Mouse (Mus musculus) thymus, adult 2 months (tissue): Measurements from ENCODE around the gene C530008M17Rik. TPM values are rescaled to one million over a fixed set of nuclear protein-coding genes. Genes with fewer than 3 reads are reported as not detected.
"Not testable (repeated sequence)": the region's sequence is repeated elsewhere in the genome, so short reads cannot be mapped to it uniquely, and the experiment has no call there.

ENCODE experiments used
- DNase-seq: peaks from one replicate; pipeline ENCODE4 v3.0.0; 2021
- H3K27ac ChIP-seq: fragments of 200-500 bp; 2 replicates; pipeline ENCODE4 v1.5.1; 2012; ENCODE audit warnings: low read length, control low read depth; ENCODE audit not compliant: control insufficient read depth, insufficient read depth
- H3K27me3 ChIP-seq: fragments of 200-500 bp; 2 replicates; pipeline ENCODE4 v1.6.1; 2012; ENCODE audit warnings: mild to moderate bottlenecking, low read length, moderate library complexity, mixed read lengths; ENCODE audit not compliant: control insufficient read depth, insufficient read depth
- H3K36me3 ChIP-seq: fragments of 200-500 bp; 2 replicates; pipeline ENCODE4 v1.6.1; 2012; ENCODE audit warnings: mild to moderate bottlenecking, low read length, moderate library complexity; ENCODE audit not compliant: control insufficient read depth, insufficient read depth
- H3K4me1 ChIP-seq: fragments of 200-500 bp; replicated peaks from 2 replicates; pipeline ENCODE4 v1.6.1; 2012; ENCODE audit warnings: low read length; ENCODE audit not compliant: control insufficient read depth, insufficient read depth
- H3K4me3 ChIP-seq: fragments of 200-500 bp; 2 replicates; pipeline ENCODE4 v1.5.1; 2012; ENCODE audit warnings: mild to moderate bottlenecking, low read length, control low read depth, moderate library complexity; ENCODE audit not compliant: control insufficient read depth, insufficient read depth
- CTCF ChIP-seq: fragments of 200-500 bp; IDR thresholded peaks from 2 replicates; pipeline ENCODE4 v1.5.1; 2012; ENCODE audit warnings: mild to moderate bottlenecking, control low read depth, low read length, moderate library complexity, borderline replicate concordance; ENCODE audit not compliant: control insufficient read depth, poor library complexity, insufficient read depth; ENCODE audit errors: extremely low read depth
- POLR2A ChIP-seq: fragments of 200-500 bp; IDR thresholded peaks from 2 replicates; pipeline ENCODE4 v1.6.1; 2012; ENCODE audit warnings: mild to moderate bottlenecking, low read length, control low read depth, moderate library complexity; ENCODE audit not compliant: control insufficient read depth, poor library complexity, insufficient read depth; ENCODE audit errors: extremely low read depth
- WGBS: fragments of 180-500 bp; shearing (Covaris S2); methylation state at CpG from one replicate; pipeline ENCODE4 v1.1.7; 2018; 5-methylcytosine and 5-hydroxymethylcytosine counted together
- polyA plus RNA-seq: library from polyadenylated mRNA; depleted of rRNA; stranded (reverse); fragments of >200 nt; gene quantifications from 2 replicates; pipeline ENCODE4 v1.2.3, GENCODE M21; 2012; rRNA removed

Gene C530008M17Rik
- polyA plus RNA-seq, 1 experiment, result 1.3 TPM

GRCm38 (mm10) chr5:76904713-76905404, 248.5 kb downstream of the C530008M17Rik start:
- Histone ChIP-seq H3K27ac (no peak overlapping the region), H3K27me3 (no peaks in the 10 kb centered on the region), H3K4me1 (0 out of 2 replicates have a peak, but pooled peaks cover 5% of the 10 kb centered on the region), H3K4me3 (peak overlapping the region; percentile 76), H3K36me3 (no peaks in the 10 kb centered on the region)
- WGBS, result under 1% methylated on average over 19 of the region's 19 CpGs
- peak; percentile 4 for DNase-seq
- TF ChIP-seq CTCF, result no peak
- TF ChIP-seq POLR2A, result no peak

DNA sequence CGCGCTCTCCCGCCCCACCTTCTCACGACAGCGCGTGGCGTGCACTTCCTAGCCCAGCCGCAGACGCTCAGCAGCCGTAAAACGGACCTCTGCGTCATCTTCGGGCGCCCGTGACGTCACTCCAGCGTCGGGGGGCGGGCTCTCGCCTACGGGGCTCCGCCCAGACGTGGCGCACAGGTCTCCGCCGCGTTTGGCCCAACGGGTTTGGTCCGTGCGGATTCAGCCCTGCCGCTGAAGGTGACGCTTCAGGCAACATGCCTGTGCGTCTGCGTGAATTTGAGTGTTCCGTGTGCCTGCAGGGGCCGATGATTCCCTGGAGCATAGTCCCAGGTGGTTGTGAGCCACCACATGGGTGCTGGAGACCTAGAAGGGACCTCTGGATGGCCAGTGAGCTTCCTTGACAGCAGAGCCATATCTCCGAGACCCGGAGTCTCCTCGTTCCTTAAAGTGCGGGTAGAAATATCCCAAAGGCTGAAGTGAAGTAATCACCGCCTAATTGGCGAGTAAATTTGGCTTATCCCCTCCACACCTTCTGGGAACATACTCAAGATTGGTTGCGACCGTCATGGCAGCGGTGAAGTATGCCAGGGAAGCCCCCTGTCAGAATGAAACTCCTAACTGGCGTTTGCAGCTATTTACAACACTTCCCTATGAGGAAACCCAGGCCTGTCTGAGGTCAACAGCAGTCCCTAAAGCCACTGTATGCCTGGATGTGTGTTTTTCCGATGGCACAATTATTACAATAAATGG, 249.3 kb downstream of the C530008M17Rik start, which contains the start of gene Aasdh:
Aasdh (minus strand) TSS at position 110 of the 750 bp plus-strand sequence.
- 1% methylated on average over 47 of the region's 47 CpGs for WGBS
- Histone ChIP-seq H3K4me3 (peak within 1 kb of the TSS; percentile 76), H3K4me1 (0 out of 2 replicates have a peak, but pooled peaks cover 5% of the 10 kb centered on the region), H3K27me3 (no peaks in the 10 kb centered on the region), H3K36me3 (no peaks in the 10 kb centered on the region), H3K27ac (peak within 1 kb of the TSS; percentile 24; the same call in 1 of the 2 replicates)
- TF ChIP-seq POLR2A (peak; percentile 94), CTCF (peak; percentile 67; the same call in 1 of the 2 replicates)
- DNase-seq, result peak; percentile 94

DNA sequence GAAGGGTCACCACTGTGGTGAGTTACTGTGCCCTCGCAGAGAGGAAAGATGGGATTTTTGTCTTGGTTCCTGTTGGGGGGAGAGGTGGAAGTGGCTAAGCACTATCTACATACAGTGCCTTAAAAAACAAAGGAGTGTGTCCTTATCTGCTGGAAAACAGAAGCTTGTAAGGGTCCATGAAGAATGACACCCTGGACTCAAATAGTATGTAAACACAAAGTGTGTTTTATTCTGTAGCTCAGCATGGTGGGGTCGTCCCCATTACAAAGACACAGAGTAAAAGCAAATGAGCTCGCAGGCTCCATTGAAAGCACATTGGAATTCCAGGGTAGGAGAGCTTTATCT, 249.8 kb downstream of the C530008M17Rik start:
- 0 out of 2 replicates have a peak, but pooled peaks cover 5% of the 10 kb centered on the region for H3K4me1 ChIP-seq
- H3K27ac ChIP-seq, result no peak overlapping the region
- no peaks in the 10 kb centered on the region for H3K36me3 ChIP-seq
- no peaks in the 10 kb centered on the region for H3K27me3 ChIP-seq
- no peak for TF ChIP-seq CTCF
- no peak for TF ChIP-seq POLR2A
- 55% methylated on average over 3 of the region's 3 CpGs for WGBS
- no peak overlapping the region for H3K4me3 ChIP-seq
- DNase-seq, result no peak

DNA sequence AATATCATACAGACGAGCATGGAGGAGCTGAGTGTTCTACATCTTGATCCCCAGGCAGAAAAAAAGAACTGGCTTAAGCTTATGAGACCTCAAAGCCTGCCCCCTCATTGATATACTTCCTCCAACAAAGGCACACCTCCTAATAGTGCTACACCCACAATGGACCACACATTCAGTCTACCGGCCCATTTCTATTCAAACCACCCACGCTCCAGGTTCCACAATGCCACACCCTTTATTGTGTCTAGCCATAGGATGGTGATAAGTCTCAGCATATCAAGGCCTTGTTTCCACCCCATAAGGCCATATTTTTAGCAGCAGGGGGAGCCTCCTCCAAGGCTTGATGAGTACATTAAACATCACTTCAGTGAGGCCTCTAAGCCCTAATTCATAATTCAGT, 254.5 kb downstream of the C530008M17Rik start:
- 0 out of 2 replicates have a peak, but pooled peaks cover 2% of the 10 kb centered on the region for H3K4me1 ChIP-seq
- TF ChIP-seq POLR2A (no peak), CTCF (no peak)
- no peak for DNase-seq
- H3K4me3 ChIP-seq, result no peak overlapping the region
- H3K36me3 ChIP-seq, result peaks cover 13% of the 10 kb centered on the region; the same call in 1 of the 2 replicates
- no peak overlapping the region for H3K27ac ChIP-seq
- WGBS, result 95% methylated on average over 3 of the region's 3 CpGs
- no peaks in the 10 kb centered on the region for H3K27me3 ChIP-seq

DNA sequence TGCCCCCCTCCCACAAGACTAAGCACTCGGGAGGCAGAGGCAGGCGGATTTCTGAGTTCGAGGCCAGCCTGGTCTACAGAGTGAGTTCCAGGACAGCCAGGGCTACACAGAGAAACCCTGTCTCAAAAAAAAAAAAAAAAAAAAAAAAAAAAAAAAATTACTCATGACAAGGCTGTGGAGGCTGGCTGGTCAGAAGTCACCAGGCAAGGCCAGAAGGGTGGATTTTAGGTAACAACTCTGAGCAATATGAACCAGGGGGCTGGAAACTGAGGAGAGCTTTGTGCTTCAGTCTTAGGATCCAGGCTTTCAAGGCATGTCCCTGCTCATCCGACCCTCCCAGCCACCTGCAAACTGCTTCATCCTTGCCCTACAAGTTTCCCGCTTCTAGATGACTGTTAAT, 256.2 kb downstream of the C530008M17Rik start:
- WGBS, result 97% methylated on average over 5 of the region's 5 CpGs
- H3K4me3 ChIP-seq, DNase-seq, H3K4me1 ChIP-seq, H3K27ac ChIP-seq, H3K27me3 ChIP-seq: not testable (repeated sequence)
- peaks cover 15% of the 10 kb centered on the region; the same call in 1 of the 2 replicates for H3K36me3 ChIP-seq

DNA sequence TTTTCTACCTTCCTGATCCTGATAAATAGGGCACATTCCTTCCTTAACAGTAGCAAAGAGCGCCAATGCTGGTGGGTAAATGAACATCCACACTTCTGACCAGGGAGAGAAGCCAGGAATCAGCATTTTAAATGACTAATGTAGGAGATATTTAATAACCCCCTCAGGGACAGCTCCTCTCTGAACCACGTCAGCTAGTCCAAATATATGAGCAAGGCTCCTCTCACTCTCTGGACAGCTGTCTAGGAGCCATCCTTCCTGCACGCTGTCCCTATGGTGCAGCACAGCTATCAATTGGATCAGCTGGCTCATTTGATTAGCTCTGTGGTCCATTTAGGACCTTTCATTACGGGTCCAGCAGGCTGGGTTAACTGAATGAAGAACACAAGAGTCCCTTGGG, 266.5 kb downstream of the C530008M17Rik start:
- Histone ChIP-seq H3K27ac (no peak overlapping the region), H3K36me3 (peaks cover 31% of the 10 kb centered on the region), H3K27me3 (no peaks in the 10 kb centered on the region), H3K4me1 (no peaks in the 10 kb centered on the region), H3K4me3 (no peak overlapping the region)
- DNase-seq, result no peak
- WGBS, result 97% methylated on average over 4 of the region's 4 CpGs
- no peak for TF ChIP-seq POLR2A
- TF ChIP-seq CTCF, result no peak

Other genes with a start within 250 kb of the C530008M17Rik start
- gene Gm7271, start 172.5 kb upstream of the C530008M17Rik start, polyA plus RNA-seq, result not detected in 2 replicates
- 21.4 and 27.2 TPM in 2 replicates for gene Exoc1, start 127.2 kb upstream of the C530008M17Rik start, polyA plus RNA-seq
- gene Cep135, start 67.8 kb upstream of the C530008M17Rik start, polyA plus RNA-seq, result 2.7 and 3.6 TPM in 2 replicates
- 10.7 and 12.1 TPM in 2 replicates for gene Aasdh, start 249.0 kb downstream of the C530008M17Rik start, polyA plus RNA-seq